Mouse (Mus musculus) hematopoietic stem cell, adult 5-6 weeks (primary cell): ENCODE results near the gene Cngb1. TPM values are rescaled to one million over a fixed set of nuclear protein-coding genes. Genes with fewer than 3 reads are reported as not detected.

ENCODE experiments used
- total RNA-seq: library from RNA; stranded (forward); fragments of 172-1452, 232-1000 nt; gene quantifications from 2 replicates; pipeline ENCODE4 v1.2.3, GENCODE M21; 2017

Gene Cngb1
- total RNA-seq, 1 experiment from 2014 or later: 18.6 TPM

Other genes starting within 250 kb of the Cngb1 start
- gene Katnb1, start 225.4 kb downstream of the Cngb1 start, total RNA-seq: 15.4 and 32.0 TPM in 2 replicates
- 0.79 and 2.0 TPM in 2 replicates for gene Kifc3, start 103.8 kb downstream of the Cngb1 start, total RNA-seq
- not detected in 2 replicates for gene Tepp, start 4.0 kb upstream of the Cngb1 start, total RNA-seq
- 4.4 TPM in 2 replicates for gene Zfp319, start 25.4 kb upstream of the Cngb1 start, total RNA-seq
- gene Usb1, start 25.7 kb upstream of the Cngb1 start, total RNA-seq: 21.8 and 22.5 TPM in 2 replicates
- 0.94 and 1.6 TPM in 2 replicates for gene Mmp15, start 45.7 kb upstream of the Cngb1 start, total RNA-seq
- gene Cfap20, start 128.3 kb upstream of the Cngb1 start, total RNA-seq: 83.4 and 115 TPM in 2 replicates
- 20.6 and 23.3 TPM in 2 replicates for gene Csnk2a2, start 183.5 kb upstream of the Cngb1 start, total RNA-seq
- not detected in 2 replicates for gene Ccdc113, start 227.5 kb upstream of the Cngb1 start, total RNA-seq